Mouse (Mus musculus) ES-Bruce4 (cell line): ENCODE measurements at regions not wholly inside any gene's neighbourhood (a gene's known extent, or its start where the extent isn't known, plus 50 kb on each side); places are given as distances from the start of the nearest gene placed in this dataset.

Source experiments
- CTCF ChIP-seq: IDR thresholded peaks from one replicate; pipeline ENCODE4 v1.8.1; 2011; ENCODE audit warnings: low read depth, low read length
- EP300 ChIP-seq: IDR thresholded peaks from 2 replicates; pipeline ENCODE4 v1.6.1; 2011; ENCODE audit warnings: low read depth, low read length; ENCODE audit not compliant: insufficient read depth

- TF ChIP-seq CTCF = no peak
- TF ChIP-seq EP300 = no peak
Measured at GRCm38 (mm10) chr12:92186448-92187132, 337.6 kb upstream of the Sel1l start.
